Mouse (Mus musculus): ENCODE data around the gene Ctsq.
"Not testable (repeated sequence)": the region's sequence is repeated elsewhere in the genome, so short reads cannot be mapped to it uniquely, and the experiment has no call there.

The Ctsq gene

GRCm38 (mm10) chr13:61040531-61040930, at the start of gene Ctsq:
Ctsq (minus strand) TSS chr13:61040631.
- in situ Hi-C loops (cut with MseI, MboI), result no loop called here

GRCm38 (mm10) chr13:61022785-61023184, 17.6 kb downstream of the Ctsq start:
- in situ Hi-C loops (cut with MseI, MboI), result loop anchor here in 1 of 2 experiments (25.0 kb wide), 1 partner anchor 365 kb away; no protein-coding TSS in a partner anchor

GRCm38 (mm10) chr13:61021844-61022243, 18.6 kb downstream of the Ctsq start:
- in situ Hi-C loops (cut with MseI, MboI), result loop anchor here in 1 of 2 experiments (25.0 kb wide), 1 partner anchor 365 kb away; no protein-coding TSS in a partner anchor

- in situ Hi-C loops (cut with MseI, MboI), result loop anchor here in 1 of 2 experiments (25.0 kb wide), 1 partner anchor 377 kb away; no protein-coding TSS in a partner anchor
These were observed 30.3 kb downstream of the Ctsq start for GRCm38 (mm10) chr13:61010171-61010570.

GRCm38 (mm10) chr13:61005859-61006258, 34.6 kb downstream of the Ctsq start, which contains the start of gene Ctsj:
Ctsj (minus strand) TSS chr13:61005959.
- in situ Hi-C loops (cut with MseI, MboI), result loop anchor here in 1 of 2 experiments (25.0 kb wide), 1 partner anchor 381 kb away; no protein-coding TSS in a partner anchor

GRCm38 (mm10) chr13:60997600-60997999, 42.8 kb downstream of the Ctsq start:
- in situ Hi-C loops (cut with MseI, MboI), result loop anchor here in 1 of 2 experiments (5.0 kb wide), 1 partner anchor 245 kb away; no protein-coding TSS in a partner anchor

GRCm38 (mm10) chr13:60986915-60987314, 53.5 kb downstream of the Ctsq start:
- in situ Hi-C loops (cut with MseI, MboI), result not testable (repeated sequence)
